Mouse (Mus musculus): ENCODE data around the gene Arhgap25. TPM values are rescaled to one million over a fixed set of nuclear protein-coding genes. Genes with fewer than 3 reads are reported as not detected.

Gene Arhgap25
- total RNA-seq, 2 experiments from 2014 or later, result 8.5 to 9.6 TPM

GRCm38 (mm10) chr6:87552054-87552807 lies 19.2 kb upstream of the Arhgap25 start:
- peak; percentile 62 for TF ChIP-seq CTCF (IDR thresholded peaks at IDR 0.05)
- intact Hi-C loops (cut with DNase I), result no loop called here
- no peak overlapping the region for H3K27ac ChIP-seq
- H3K4me3 ChIP-seq, result no peak overlapping the region
- DNase-seq (ENCODE audit: extremely low spot score in 1 of 2, low spot score in 2 of 2), result peak in 1 of 2 experiments; percentile 18

- TF ChIP-seq CTCF (IDR thresholded peaks at IDR 0.05), result no peak
- Histone ChIP-seq H3K4me3 (no peak overlapping the region), H3K27ac (no peak overlapping the region)
- intact Hi-C loops (cut with DNase I), result no loop called here
- no peak for DNase-seq (ENCODE audit: extremely low spot score in 1 of 2, low spot score in 2 of 2)
Observed at GRCm38 (mm10) chr6:87547836-87548235, 14.8 kb upstream of the Arhgap25 start.

GRCm38 (mm10) chr6:87547431-87547830 lies 14.4 kb upstream of the Arhgap25 start:
- no peak overlapping the region for H3K4me3 ChIP-seq
- H3K27ac ChIP-seq, result no peak overlapping the region
- intact Hi-C loops (cut with DNase I), result no loop called here
- DNase-seq (ENCODE audit: extremely low spot score in 1 of 2, low spot score in 2 of 2), result no peak
- TF ChIP-seq CTCF (IDR thresholded peaks at IDR 0.05), result no peak

- DNase-seq (ENCODE audit: extremely low spot score in 1 of 2, low spot score in 2 of 2), result no peak
- no peak overlapping the region for H3K4me3 ChIP-seq
- H3K27ac ChIP-seq, result no peak overlapping the region
- intact Hi-C loops (cut with DNase I), result no loop called here
- no peak for TF ChIP-seq CTCF (IDR thresholded peaks at IDR 0.05)
Observed at GRCm38 (mm10) chr6:87545331-87546217, 12.5 kb upstream of the Arhgap25 start.

GRCm38 (mm10) chr6:87542027-87542426 lies 9.0 kb upstream of the Arhgap25 start:
- intact Hi-C loops (cut with DNase I), result no loop called here
- TF ChIP-seq CTCF (IDR thresholded peaks at IDR 0.05), result no peak
- Histone ChIP-seq H3K27ac (no peak overlapping the region), H3K4me3 (no peak overlapping the region)
- no peak for DNase-seq (ENCODE audit: extremely low spot score in 1 of 2, low spot score in 2 of 2)

GRCm38 (mm10) chr6:87541171-87541571 lies 8.1 kb upstream of the Arhgap25 start:
- no peak overlapping the region for H3K4me3 ChIP-seq
- TF ChIP-seq CTCF (IDR thresholded peaks at IDR 0.05), result no peak
- DNase-seq (ENCODE audit: extremely low spot score in 1 of 2, low spot score in 2 of 2), result no peak
- intact Hi-C loops (cut with DNase I), result no loop called here
- H3K27ac ChIP-seq, result no peak overlapping the region

GRCm38 (mm10) chr6:87538376-87539270 lies 5.6 kb upstream of the Arhgap25 start:
- TF ChIP-seq CTCF (IDR thresholded peaks at IDR 0.05), result no peak
- no peak overlapping the region for H3K4me3 ChIP-seq

GRCm38 (mm10) chr6:87537678-87538077 lies 4.6 kb upstream of the Arhgap25 start:
- no peak for TF ChIP-seq CTCF (IDR thresholded peaks at IDR 0.05)
- intact Hi-C loops (cut with DNase I), result no loop called here
- H3K27ac ChIP-seq, result no peak overlapping the region
- no peak overlapping the region for H3K4me3 ChIP-seq
- DNase-seq (ENCODE audit: extremely low spot score in 1 of 2, low spot score in 2 of 2), result no peak

More at GRCm38 (mm10) chr6:87538376-87539270, 5.6 kb upstream of the Arhgap25 start:
- H3K27ac ChIP-seq, result no peak overlapping the region
- intact Hi-C loops (cut with DNase I), result no loop called here
- DNase-seq (ENCODE audit: extremely low spot score in 1 of 2, low spot score in 2 of 2), result no peak

GRCm38 (mm10) chr6:87536270-87536669 lies 3.2 kb upstream of the Arhgap25 start:
- Histone ChIP-seq H3K4me3 (no peak overlapping the region), H3K27ac (no peak overlapping the region)
- TF ChIP-seq CTCF (IDR thresholded peaks at IDR 0.05), result no peak
- intact Hi-C loops (cut with DNase I), result no loop called here
- DNase-seq (ENCODE audit: extremely low spot score in 1 of 2, low spot score in 2 of 2), result no peak

GRCm38 (mm10) chr6:87535651-87536050 lies 2.6 kb upstream of the Arhgap25 start:
- intact Hi-C loops (cut with DNase I), result no loop called here
- Histone ChIP-seq H3K4me3 (no peak overlapping the region), H3K27ac (no peak overlapping the region)
- TF ChIP-seq CTCF (IDR thresholded peaks at IDR 0.05), result no peak
- peak in 1 of 2 experiments; percentile 33 for DNase-seq (ENCODE audit: extremely low spot score in 1 of 2, low spot score in 2 of 2)

GRCm38 (mm10) chr6:87534855-87535575 lies 2.0 kb upstream of the Arhgap25 start:
- no peak for DNase-seq (ENCODE audit: extremely low spot score in 1 of 2, low spot score in 2 of 2)

More at GRCm38 (mm10) chr6:87534855-87535575, 2.0 kb upstream of the Arhgap25 start:
- TF ChIP-seq CTCF (IDR thresholded peaks at IDR 0.05), result no peak
- Histone ChIP-seq H3K27ac (peak overlapping the region; percentile 51; the same call in 1 of the 2 replicates), H3K4me3 (no peak overlapping the region)
- intact Hi-C loops (cut with DNase I), result no loop called here

All from left cerebral cortex, adult 2 months (tissue).